In the genomic region with DNA sequence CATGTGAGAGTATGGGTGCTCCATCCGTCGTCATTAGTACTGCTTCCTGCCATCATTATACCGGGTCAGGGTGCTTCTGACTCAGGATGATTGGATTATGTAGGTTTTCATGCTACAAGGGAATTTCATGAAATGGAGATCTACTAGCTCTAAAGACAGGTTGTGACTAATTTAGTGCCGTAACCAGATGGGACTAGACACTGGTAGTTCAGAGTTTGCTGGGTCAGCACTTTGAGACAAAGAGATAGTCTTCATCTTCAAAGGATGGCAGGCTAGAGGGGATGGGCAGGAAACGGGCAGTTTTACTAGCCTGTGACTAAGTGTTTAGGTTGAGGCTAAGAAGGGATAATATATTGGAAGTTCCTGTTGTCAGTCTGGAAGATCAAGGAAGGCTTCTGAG, we compare ENCODE assay signal across 16 mouse cellular contexts.
"Had no signal": no experiment of that assay in that cellular context is flagged by ENCODE, and none has a peak within 500 bp of the region (broad histone marks: within the 10 kb centered on the region; RNA-seq: fewer than 3 reads in every experiment).

No protein-coding gene starts in this region.

- DNase-seq: retina, postnatal 1 day; right cerebral cortex, adult 18-20 months; right cerebral cortex, postnatal 14 days; right cerebral cortex, postnatal 25 days; right cerebral cortex, postnatal 4 days; spleen, adult 18-20 months; thymus, adult 18-20 months; thymus, adult 2 months; thymus, postnatal 14 days; thymus, postnatal 25 days; thymus, postnatal 36 days; thymus, postnatal 4 days had no signal

- H3K27ac ChIP-seq: neural tube, embryonic 13.5 days; neural tube, embryonic 15.5 days; stomach, embryonic 15.5 days; stomach, postnatal 0 days had no signal

- H3K36me3 ChIP-seq: stomach, embryonic 15.5 days had no signal

- H3K4me2 ChIP-seq: neural tube, embryonic 13.5 days; neural tube, embryonic 15.5 days; stomach, embryonic 15.5 days had no signal

- H3K4me1 ChIP-seq: neural tube, embryonic 13.5 days; neural tube, embryonic 15.5 days; stomach, embryonic 15.5 days had no signal

- H3K27me3 ChIP-seq: neural tube, embryonic 13.5 days; neural tube, embryonic 15.5 days; stomach, embryonic 15.5 days had no signal

- H3K9ac ChIP-seq: neural tube, embryonic 13.5 days; neural tube, embryonic 15.5 days; stomach, embryonic 15.5 days had no signal

- H3K9me3 ChIP-seq: neural tube, embryonic 13.5 days; neural tube, embryonic 15.5 days; stomach, embryonic 15.5 days had no signal

- H3K4me3 ChIP-seq: neural tube, embryonic 13.5 days; neural tube, embryonic 15.5 days; stomach, embryonic 15.5 days had no signal
